Mouse (Mus musculus) liver, postnatal 0 days (tissue): ENCODE results near the gene 4933427D14Rik. TPM values are rescaled to one million over a fixed set of nuclear protein-coding genes. Genes with fewer than 3 reads are reported as not detected.

Experiments
- ATAC-seq: fragments of 200-750 bp; cut with Nextera tagmentation; 2 replicates; pipeline ENCODE4 v1.8.0; 2017; ENCODE audit warnings: mild to moderate bottlenecking, moderate library complexity
- DNase-seq: peaks from one replicate; pipeline ENCODE4 v3.0.0-alpha.2; 2016
- H3K27ac ChIP-seq: fragments of 300-500 bp; sonication (generic); 2 replicates; pipeline ENCODE4 v1.5.1; 2014; ENCODE audit warnings: antibody characterized with exemption, moderate library complexity, mild to moderate bottlenecking, low read depth
- H3K27me3 ChIP-seq: fragments of 300-500 bp; sonication (generic); 2 replicates; pipeline ENCODE4 v1.6.1; 2014; ENCODE audit warnings: low read length, control low read depth, mixed read lengths; ENCODE audit not compliant: insufficient read depth
- H3K36me3 ChIP-seq: fragments of 300-500 bp; sonication (generic); replicated peaks from 2 replicates; pipeline ENCODE4 v1.6.1; 2014; ENCODE audit warnings: mild to moderate bottlenecking, control low read depth, low read length, moderate library complexity, mixed read lengths; ENCODE audit not compliant: insufficient read depth
- H3K4me1 ChIP-seq: fragments of 300-500 bp; sonication (generic); 2 replicates; pipeline ENCODE4 v1.6.1; 2014; ENCODE audit warnings: antibody characterized with exemption, mild to moderate bottlenecking, control low read depth; ENCODE audit not compliant: insufficient read depth
- H3K4me2 ChIP-seq: fragments of 300-500 bp; sonication (generic); 2 replicates; pipeline ENCODE4 v1.6.1; 2014; ENCODE audit warnings: low read depth, mild to moderate bottlenecking, low read length, moderate library complexity, mixed read lengths
- H3K4me3 ChIP-seq: fragments of 300-500 bp; sonication (generic); 2 replicates; pipeline ENCODE4 v1.5.1; 2014; ENCODE audit warnings: low read depth, low read length
- H3K9ac ChIP-seq: fragments of 300-500 bp; sonication (generic); replicated peaks from 2 replicates; pipeline ENCODE4 v1.6.1; 2014; ENCODE audit warnings: mild to moderate bottlenecking, moderate library complexity
- H3K9me3 ChIP-seq: fragments of 300-500 bp; sonication (generic); 2 replicates; pipeline ENCODE4 v1.6.1; 2016; ENCODE audit warnings: mild to moderate bottlenecking, control low read depth, low read length, mixed read lengths
- CTCF ChIP-seq: sonication (generic); IDR thresholded peaks from 2 replicates; pipeline ENCODE4 v1.5.1; 2016; ENCODE audit warnings: antibody characterized with exemption, low read depth
- EP300 ChIP-seq: IDR thresholded peaks from 2 replicates; pipeline ENCODE4 v1.6.1; 2016; ENCODE audit warnings: antibody characterized with exemption, low read depth, mild to moderate bottlenecking
- whole genome bisulfite sequencing: fragments of 180-500 bp; shearing (Covaris S2); extraction: QIAGEN DNeasy Blood & Tissue Kit; methylation state at CpG from one replicate; pipeline ENCODE4 v1.1.7; 2014; ENCODE audit not compliant: insufficient replicate concordance; 5-methylcytosine and 5-hydroxymethylcytosine counted together
- polyA plus RNA-seq: library from polyadenylated mRNA; unstranded; fragments of >200 nt; fragmentation: Nextera tagmentation; extraction: Ambion mirVana; gene quantifications from 2 replicates; pipeline ENCODE4 v1.2.1, GENCODE M21; 2015

4933427D14Rik gene
- polyA plus RNA-seq, 1 experiment from 2014 or later = 1.7 TPM

- DNase-seq (peak; percentile 35), ATAC-seq (peak; percentile 16)
- Histone ChIP-seq H3K36me3 (peaks cover 16% of the 10 kb centered on the region; the same call in 1 of the 2 replicates), H3K27me3 (no peaks in the 10 kb centered on the region), H3K4me2 (peak within 1 kb of the TSS; percentile 94), H3K4me1 (peaks cover 10% of the 10 kb centered on the region), H3K9me3 (no peaks in the 10 kb centered on the region), H3K4me3 (peak within 1 kb of the TSS; percentile 74), H3K9ac (peak within 1 kb of the TSS; percentile 80), H3K27ac (peak within 1 kb of the TSS; percentile 58; the same call in 1 of the 2 replicates)
- TF ChIP-seq CTCF = peak; percentile 21; the same call in 1 of the 2 replicates
- no peak for TF ChIP-seq EP300
- WGBS = under 1% methylated on average over 43 of the region's 43 CpGs
Observed at GRCm38 (mm10) chr11:72206341-72207203, 687 bp downstream of the 4933427D14Rik start, which contains the start of gene Gm43951. Gene Gm43951 (minus strand): TSS chr11:72206840.

GRCm38 (mm10) chr11:72205256-72205655 is 2.0 kb downstream of the 4933427D14Rik start:
- 81% methylated on average over 6 of the region's 6 CpGs for WGBS
- Histone ChIP-seq H3K27me3 (no peaks in the 10 kb centered on the region), H3K36me3 (peaks cover 14% of the 10 kb centered on the region), H3K4me2 (no peak overlapping the region), H3K4me3 (no peak overlapping the region), H3K9me3 (no peaks in the 10 kb centered on the region), H3K27ac (no peak overlapping the region), H3K9ac (no peak overlapping the region), H3K4me1 (peaks cover 10% of the 10 kb centered on the region)
- ATAC-seq (no peak), DNase-seq (no peak)
- TF ChIP-seq EP300 (no peak), CTCF (no peak)

DNA sequence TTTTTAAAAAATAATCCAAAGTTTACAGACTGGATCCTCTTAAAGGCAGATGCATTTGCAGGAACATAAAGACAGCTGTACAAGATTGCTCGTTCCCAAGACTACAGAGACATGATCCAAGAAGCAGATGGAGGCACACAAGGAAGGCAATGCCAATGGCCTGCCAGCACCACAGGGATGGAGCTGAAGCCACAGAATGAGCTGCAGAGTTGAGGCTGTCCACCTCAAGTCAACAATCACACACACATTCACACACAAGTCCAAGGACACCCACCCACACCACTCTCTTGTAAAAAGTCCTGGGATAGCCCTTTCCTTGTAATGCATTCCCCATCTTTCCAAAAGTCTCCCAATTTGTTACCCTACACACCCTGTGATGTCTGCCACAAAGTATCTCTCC is 3.8 kb downstream of the 4933427D14Rik start:
- H3K27ac ChIP-seq = no peak overlapping the region
- ATAC-seq = no peak
- H3K9ac ChIP-seq = no peak overlapping the region
- H3K36me3 ChIP-seq = peaks cover 15% of the 10 kb centered on the region
- no peak overlapping the region for H3K4me3 ChIP-seq
- H3K27me3 ChIP-seq = no peaks in the 10 kb centered on the region
- no peaks in the 10 kb centered on the region for H3K9me3 ChIP-seq
- no peak for DNase-seq
- H3K4me1 ChIP-seq = peaks cover 10% of the 10 kb centered on the region
- TF ChIP-seq EP300 (no peak), CTCF (no peak)
- WGBS = 84% methylated on average over 1 of the region's 1 CpGs
- H3K4me2 ChIP-seq = no peak overlapping the region

- WGBS = 72% methylated on average over 8 of the region's 8 CpGs
- Histone ChIP-seq H3K4me3 (no peak overlapping the region), H3K9me3 (no peaks in the 10 kb centered on the region), H3K27ac (0 out of 2 replicates have a peak overlapping the region, but pooled peaks have one; percentile 52), H3K4me1 (no peaks in the 10 kb centered on the region), H3K36me3 (peaks cover 21% of the 10 kb centered on the region), H3K27me3 (no peaks in the 10 kb centered on the region), H3K9ac (no peak overlapping the region), H3K4me2 (no peak overlapping the region)
- ATAC-seq = 0 out of 2 replicates have a peak, but pooled peaks have one; percentile 27
- DNase-seq = no peak
- no peak for TF ChIP-seq EP300
- TF ChIP-seq CTCF = no peak
Observed at GRCm38 (mm10) chr11:72196506-72196905, 10.8 kb downstream of the 4933427D14Rik start.

- TF ChIP-seq EP300 (no peak), CTCF (no peak)
Observed at GRCm38 (mm10) chr11:72194259-72194658, 13.0 kb downstream of the 4933427D14Rik start.

GRCm38 (mm10) chr11:72190857-72191256 is 16.4 kb downstream of the 4933427D14Rik start:
- 85% methylated on average over 1 of the region's 1 CpGs for WGBS
- no peak for DNase-seq
- Histone ChIP-seq H3K27me3 (no peaks in the 10 kb centered on the region), H3K4me3 (no peak overlapping the region), H3K9ac (no peak overlapping the region), H3K36me3 (peaks cover 12% of the 10 kb centered on the region), H3K27ac (no peak overlapping the region), H3K4me1 (no peaks in the 10 kb centered on the region), H3K9me3 (no peaks in the 10 kb centered on the region), H3K4me2 (no peak overlapping the region)
- TF ChIP-seq EP300 = no peak
- no peak for TF ChIP-seq CTCF
- ATAC-seq = no peak

More at GRCm38 (mm10) chr11:72194259-72194658, 13.0 kb downstream of the 4933427D14Rik start:
- H3K36me3 ChIP-seq = peaks cover 24% of the 10 kb centered on the region
- no peak overlapping the region for H3K4me3 ChIP-seq
- no peak overlapping the region for H3K9ac ChIP-seq
- H3K4me1 ChIP-seq = no peaks in the 10 kb centered on the region
- 89% methylated on average over 2 of the region's 2 CpGs for WGBS
- no peak for ATAC-seq
- H3K27me3 ChIP-seq = no peaks in the 10 kb centered on the region
- H3K4me2 ChIP-seq = no peak overlapping the region
- no peak for DNase-seq
- H3K27ac ChIP-seq = no peak overlapping the region
- H3K9me3 ChIP-seq = no peaks in the 10 kb centered on the region
